Mouse (Mus musculus) kidney, adult 2 months (tissue): ENCODE measurements around the gene Tbx3.

Experiments
- CTCF ChIP-seq: fragments of 200-500 bp; conservative IDR thresholded peaks from 2 replicates; pipeline ENCODE4 v1.5.1; 2011; ENCODE audit warnings: low read depth, mild to moderate bottlenecking, control low read depth, low read length, moderate library complexity, mixed read lengths; ENCODE audit not compliant: insufficient read depth, insufficient read length
- POLR2A ChIP-seq: fragments of 200-500 bp; IDR thresholded peaks from one replicate; pipeline ENCODE4 v1.6.1; 2011; ENCODE audit warnings: low read depth, low read length, control low read depth

- TF ChIP-seq CTCF, result no peak
- TF ChIP-seq POLR2A, result no peak
Observed at GRCm38 (mm10) chr5:119663747-119664146, 6.7 kb upstream of the Tbx3 start.
